Mouse (Mus musculus) cerebellum, postnatal 10 days (tissue): ENCODE data around the gene Castor1.

Experiments used
- DNase-seq, 2 experiments: peaks; one replicate each; pipeline ENCODE4 v3.0.0; 2021; ENCODE audit warnings: mixed read lengths in 2 of 2

The Castor1 gene

GRCm38 (mm10) chr11:4235665-4236545 is 17.9 kb downstream of the Castor1 start, which contains the start of gene Osm:
Gene Osm, plus strand, starts transcription at chr11:4236420.
- no peak for DNase-seq

GRCm38 (mm10) chr11:4236546-4237067 is 18.6 kb downstream of the Castor1 start:
- no peak for DNase-seq

GRCm38 (mm10) chr11:4237389-4237912 is 19.4 kb downstream of the Castor1 start:
- DNase-seq: no peak

GRCm38 (mm10) chr11:4238167-4238566 is 20.1 kb downstream of the Castor1 start:
- no peak for DNase-seq

- DNase-seq: no peak
These were observed 21.7 kb downstream of the Castor1 start for GRCm38 (mm10) chr11:4239691-4240090.

- no peak for DNase-seq
These were observed 22.1 kb downstream of the Castor1 start for GRCm38 (mm10) chr11:4240151-4240550.

- no peak for DNase-seq
These were observed 23.2 kb downstream of the Castor1 start for GRCm38 (mm10) chr11:4241180-4241579.

GRCm38 (mm10) chr11:4246126-4246525 is 28.1 kb downstream of the Castor1 start:
- no peak for DNase-seq

- no peak for DNase-seq
These were observed 28.6 kb downstream of the Castor1 start for GRCm38 (mm10) chr11:4246623-4247022.

GRCm38 (mm10) chr11:4247201-4247959 is 29.4 kb downstream of the Castor1 start:
- DNase-seq: no peak

- DNase-seq: no peak
These were observed 31.1 kb downstream of the Castor1 start for GRCm38 (mm10) chr11:4249151-4249550.

GRCm38 (mm10) chr11:4250290-4250689 is 32.3 kb downstream of the Castor1 start:
- DNase-seq: no peak

- no peak for DNase-seq
These were observed 33.4 kb downstream of the Castor1 start for GRCm38 (mm10) chr11:4251376-4251775.

- no peak for DNase-seq
These were observed 34.9 kb downstream of the Castor1 start for GRCm38 (mm10) chr11:4252886-4253285.

GRCm38 (mm10) chr11:4256846-4257607 is 39.0 kb downstream of the Castor1 start, which contains the start of gene Lif:
Gene Lif, plus strand, starts transcription at chr11:4257557.
- DNase-seq: no peak

GRCm38 (mm10) chr11:4257756-4258155 is 39.7 kb downstream of the Castor1 start:
- peak in 1 of 2 experiments; percentile 28 for DNase-seq

GRCm38 (mm10) chr11:4258657-4259082 is 40.6 kb downstream of the Castor1 start:
- peak; percentile 92 to 95 for DNase-seq

GRCm38 (mm10) chr11:4260463-4261187 is 42.6 kb downstream of the Castor1 start:
- peak; percentile 72 to 80 for DNase-seq

- DNase-seq: peak; percentile 75 to 81
These were observed 43.1 kb downstream of the Castor1 start for GRCm38 (mm10) chr11:4261188-4261494.

- DNase-seq: peak; percentile 88
These were observed 43.9 kb downstream of the Castor1 start for GRCm38 (mm10) chr11:4261969-4262368.

GRCm38 (mm10) chr11:4262847-4263246 is 44.8 kb downstream of the Castor1 start:
- DNase-seq: no peak

- DNase-seq: no peak
These were observed 45.3 kb downstream of the Castor1 start for GRCm38 (mm10) chr11:4263296-4263695.
